Mouse (Mus musculus): ENCODE measurements at regions not wholly inside any gene's neighbourhood (a gene's known extent, or its start where the extent isn't known, plus 50 kb on each side); places are given as distances from the start of the nearest gene placed in this dataset.

GRCm38 (mm10) chr11:19758892-19759291 lies 165.3 kb upstream of the Spred2 start:
- TF ChIP-seq CTCF (IDR thresholded peaks at IDR 0.05) = no peak
- TF ChIP-seq EP300 (IDR thresholded peaks at IDR 0.05; ENCODE audit: insufficient read depth, low read depth, low read length) = no peak
- TF ChIP-seq POLR2A (IDR thresholded peaks at IDR 0.05; ENCODE audit: insufficient read depth, low read depth, low read length) = no peak
